Mouse (Mus musculus): ENCODE results near the gene Ndufv2. TPM values are rescaled to one million over a fixed set of nuclear protein-coding genes. Genes with fewer than 3 reads are reported as not detected.

The Ndufv2 gene
- polyA plus RNA-seq, 1 experiment from 2014 or later, result 349 TPM

DNA sequence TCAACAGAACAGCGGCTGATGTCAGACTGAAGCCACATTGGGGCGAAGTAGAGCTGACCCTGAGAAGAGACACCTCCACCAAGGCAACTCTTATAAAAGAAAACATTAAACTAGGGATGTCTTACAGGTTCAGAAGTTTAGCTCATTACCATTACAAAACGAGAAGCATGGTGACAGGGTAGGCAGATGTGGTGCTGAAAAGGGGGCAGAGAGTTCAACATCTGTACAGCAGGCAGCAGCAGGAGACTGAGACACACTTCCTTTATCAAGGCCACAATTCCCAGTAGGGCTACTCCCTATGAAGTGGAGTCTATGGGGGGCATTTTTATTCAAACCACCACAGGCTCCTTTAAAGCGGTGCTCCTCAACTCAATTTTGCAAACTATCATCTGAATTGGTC, 6.8 kb upstream of the Ndufv2 start:
- ATAC-seq, result no peak
- no peaks in the 10 kb centered on the region for H3K9me3 ChIP-seq
- H3K4me3 ChIP-seq (replicated peaks), result no peak overlapping the region
- 78% methylated on average over 4 of the region's 4 CpGs for WGBS
- no peak overlapping the region for H3K9ac ChIP-seq (replicated peaks)
- no peaks in the 10 kb centered on the region for H3K36me3 ChIP-seq
- H3K27ac ChIP-seq, result no peak overlapping the region
- no peak overlapping the region for H3K4me2 ChIP-seq (replicated peaks)
- H3K4me1 ChIP-seq (replicated peaks), result peaks cover 16% of the 10 kb centered on the region
- H3K27me3 ChIP-seq, result no peaks in the 10 kb centered on the region

DNA sequence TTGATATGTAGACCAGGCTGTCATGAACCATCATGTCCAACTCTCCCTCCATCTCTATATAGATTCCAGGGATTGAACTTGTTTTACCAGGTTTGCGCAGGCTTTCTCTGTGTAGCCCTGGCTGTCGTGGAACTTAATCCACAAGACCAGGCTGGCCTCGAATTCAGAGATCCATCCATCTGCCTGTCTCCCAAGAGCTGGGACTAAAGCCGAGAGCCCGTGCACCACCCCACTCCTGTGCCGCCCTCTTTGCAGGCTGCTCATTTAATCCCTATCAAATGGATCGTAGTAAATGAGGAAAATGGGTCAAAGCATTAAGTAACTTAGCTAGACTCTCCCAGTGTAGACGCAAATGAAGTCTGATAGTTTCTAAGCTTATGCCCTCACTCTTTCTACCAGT, 6.1 kb upstream of the Ndufv2 start:
- no peaks in the 10 kb centered on the region for H3K27me3 ChIP-seq
- 70% methylated on average over 8 of the region's 8 CpGs for WGBS
- no peak overlapping the region for H3K27ac ChIP-seq
- no peaks in the 10 kb centered on the region for H3K36me3 ChIP-seq
- H3K9ac ChIP-seq (replicated peaks), result no peak overlapping the region
- H3K9me3 ChIP-seq, result no peaks in the 10 kb centered on the region
- H3K4me2 ChIP-seq (replicated peaks), result no peak overlapping the region
- no peak overlapping the region for H3K4me3 ChIP-seq (replicated peaks)
- H3K4me1 ChIP-seq (replicated peaks), result peaks cover 12% of the 10 kb centered on the region
- no peak for ATAC-seq

- Histone ChIP-seq H3K4me3 (replicated peaks) (no peak overlapping the region), H3K9me3 (no peaks in the 10 kb centered on the region), H3K4me1 (replicated peaks) (peaks cover 10% of the 10 kb centered on the region), H3K4me2 (replicated peaks) (no peak overlapping the region), H3K27me3 (no peaks in the 10 kb centered on the region), H3K36me3 (no peaks in the 10 kb centered on the region), H3K27ac (no peak overlapping the region), H3K9ac (replicated peaks) (no peak overlapping the region)
- no peak for ATAC-seq
- WGBS, result 56% methylated on average over 10 of the region's 10 CpGs
Observed at GRCm38 (mm10) chr17:66106601-66107267, 5.4 kb upstream of the Ndufv2 start.

GRCm38 (mm10) chr17:66104076-66104475, 2.7 kb upstream of the Ndufv2 start:
- Histone ChIP-seq H3K27ac (no peak overlapping the region), H3K9me3 (no peaks in the 10 kb centered on the region), H3K4me1 (replicated peaks) (peaks cover 18% of the 10 kb centered on the region), H3K4me2 (replicated peaks) (no peak overlapping the region), H3K36me3 (no peaks in the 10 kb centered on the region), H3K9ac (replicated peaks) (no peak overlapping the region), H3K4me3 (replicated peaks) (no peak overlapping the region), H3K27me3 (no peaks in the 10 kb centered on the region)
- ATAC-seq, result no peak
- WGBS, result 80% methylated on average over 7 of the region's 7 CpGs

DNA sequence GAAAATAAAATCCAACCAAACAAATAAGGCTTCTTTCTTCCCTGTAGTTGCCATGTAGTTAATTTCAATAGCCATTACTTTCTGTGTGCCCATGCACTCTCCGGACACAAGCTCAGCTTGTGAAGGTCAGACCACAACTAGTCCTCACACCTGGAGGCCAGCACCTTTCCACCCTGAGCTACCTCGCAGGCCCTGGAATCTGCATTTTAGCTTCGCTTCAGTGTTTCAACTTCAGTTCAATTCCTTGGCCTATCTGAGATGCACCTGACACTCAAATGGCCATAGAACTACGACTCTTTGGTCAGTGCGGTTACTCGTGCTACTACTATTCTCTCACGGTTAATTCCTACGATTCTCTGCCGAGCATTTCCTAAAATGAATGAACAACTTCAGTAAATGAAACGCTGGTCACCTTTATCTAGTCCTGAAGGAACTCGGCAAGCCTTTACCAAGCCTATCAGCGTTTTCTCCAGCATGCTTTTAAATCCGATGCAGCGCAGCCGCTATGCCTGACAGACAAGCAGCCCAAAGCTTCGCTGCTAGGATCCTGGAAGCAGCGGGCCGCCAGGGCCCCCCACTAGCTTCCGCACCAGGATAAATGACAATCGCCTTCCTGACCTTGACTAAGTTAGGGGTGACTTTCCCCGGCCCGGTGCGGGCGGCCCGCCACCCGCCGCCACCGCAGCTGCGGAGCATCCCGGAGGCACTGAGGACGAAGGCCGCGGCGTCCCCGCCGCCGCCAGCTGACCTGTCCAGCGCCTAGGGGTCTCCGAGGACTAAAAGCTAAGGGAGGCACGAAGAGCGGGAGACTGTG, 586 bp downstream of the Ndufv2 start:
- Histone ChIP-seq H3K4me1 (replicated peaks) (peaks cover 23% of the 10 kb centered on the region), H3K4me3 (replicated peaks) (peak overlapping the region; percentile 92), H3K36me3 (no peaks in the 10 kb centered on the region), H3K9me3 (no peaks in the 10 kb centered on the region), H3K9ac (replicated peaks) (peak overlapping the region; percentile 96), H3K4me2 (replicated peaks) (peak overlapping the region; percentile 89), H3K27ac (peak overlapping the region; percentile 94), H3K27me3 (no peaks in the 10 kb centered on the region)
- whole genome bisulfite sequencing, result under 1% methylated on average over 41 of the region's 41 CpGs
- no peak for ATAC-seq

DNA sequence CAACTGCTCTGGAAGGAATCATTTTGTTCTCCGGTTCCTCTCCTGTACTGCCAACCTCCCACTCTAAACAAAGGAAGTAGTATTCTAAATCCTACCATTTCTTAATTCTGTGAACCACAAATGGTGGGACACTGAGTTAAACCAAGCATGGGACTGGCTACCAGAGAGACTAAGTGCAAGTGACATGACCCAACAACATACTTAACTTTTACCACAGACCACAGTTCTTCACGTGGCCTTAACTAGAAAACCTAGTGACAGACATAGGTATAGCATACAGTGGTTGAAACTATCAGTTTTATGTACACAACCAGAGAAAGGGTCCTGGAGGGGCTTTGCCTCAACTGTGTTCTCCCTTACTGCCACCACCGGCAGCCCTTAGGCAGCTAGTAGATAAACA, 8.7 kb downstream of the Ndufv2 start:
- Histone ChIP-seq H3K27me3 (no peaks in the 10 kb centered on the region), H3K4me3 (replicated peaks) (no peak overlapping the region), H3K36me3 (peaks cover 12% of the 10 kb centered on the region), H3K9me3 (no peaks in the 10 kb centered on the region), H3K9ac (replicated peaks) (no peak overlapping the region), H3K27ac (no peak overlapping the region), H3K4me1 (replicated peaks) (no peaks in the 10 kb centered on the region), H3K4me2 (replicated peaks) (no peak overlapping the region)
- WGBS, result 88% methylated on average over 3 of the region's 3 CpGs
- ATAC-seq, result no peak

GRCm38 (mm10) chr17:66092065-66092464, 9.3 kb downstream of the Ndufv2 start:
- Histone ChIP-seq H3K4me1 (replicated peaks) (no peaks in the 10 kb centered on the region), H3K9me3 (no peaks in the 10 kb centered on the region), H3K36me3 (peaks cover 16% of the 10 kb centered on the region), H3K27ac (no peak overlapping the region), H3K4me3 (replicated peaks) (no peak overlapping the region), H3K9ac (replicated peaks) (no peak overlapping the region), H3K4me2 (replicated peaks) (no peak overlapping the region), H3K27me3 (no peaks in the 10 kb centered on the region)
- 100% methylated on average over 2 of the region's 2 CpGs for WGBS
- ATAC-seq, result no peak

DNA sequence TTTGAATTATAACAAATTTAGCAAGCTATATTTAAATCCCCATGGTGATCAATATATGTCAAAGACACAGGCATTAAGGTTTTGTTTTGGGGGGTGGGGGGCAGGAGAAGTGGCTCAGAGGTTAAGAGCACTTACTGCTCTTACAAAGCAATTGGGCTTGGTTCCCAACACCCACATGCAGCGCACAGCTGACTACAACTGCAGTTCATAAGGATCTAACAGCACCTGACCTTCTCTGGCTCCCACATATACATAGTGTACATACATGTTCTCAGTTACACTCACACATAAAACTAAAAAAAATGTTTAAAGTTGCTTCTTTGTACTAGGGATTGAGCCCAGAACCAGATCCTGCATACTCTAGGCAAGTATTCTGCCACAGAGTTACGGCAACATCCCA, 10.0 kb downstream of the Ndufv2 start:
- Histone ChIP-seq H3K4me2 (replicated peaks) (no peak overlapping the region), H3K9ac (replicated peaks) (no peak overlapping the region), H3K27ac (no peak overlapping the region), H3K4me1 (replicated peaks) (no peaks in the 10 kb centered on the region), H3K4me3 (replicated peaks) (no peak overlapping the region), H3K9me3 (no peaks in the 10 kb centered on the region), H3K36me3 (peaks cover 22% of the 10 kb centered on the region), H3K27me3 (no peaks in the 10 kb centered on the region)
- no peak for ATAC-seq
- WGBS, result 94% methylated on average over 2 of the region's 2 CpGs

- no peaks in the 10 kb centered on the region for H3K4me1 ChIP-seq (replicated peaks)
- no peaks in the 10 kb centered on the region for H3K9me3 ChIP-seq
- no peak overlapping the region for H3K9ac ChIP-seq (replicated peaks)
- no peak overlapping the region for H3K4me3 ChIP-seq (replicated peaks)
- no peak overlapping the region for H3K27ac ChIP-seq
- no peaks in the 10 kb centered on the region for H3K27me3 ChIP-seq
- H3K36me3 ChIP-seq, result peaks cover 33% of the 10 kb centered on the region
- no peak for ATAC-seq
- H3K4me2 ChIP-seq (replicated peaks), result no peak overlapping the region
Observed at GRCm38 (mm10) chr17:66090251-66090650, 11.1 kb downstream of the Ndufv2 start.

GRCm38 (mm10) chr17:66085038-66085437, 16.3 kb downstream of the Ndufv2 start:
- ATAC-seq, result no peak
- no peak overlapping the region for H3K9ac ChIP-seq (replicated peaks)
- H3K4me3 ChIP-seq (replicated peaks), result no peak overlapping the region
- no peaks in the 10 kb centered on the region for H3K4me1 ChIP-seq (replicated peaks)
- H3K27me3 ChIP-seq, result no peaks in the 10 kb centered on the region
- WGBS, result 93% methylated on average over 1 of the region's 1 CpGs
- no peak overlapping the region for H3K4me2 ChIP-seq (replicated peaks)
- no peak overlapping the region for H3K27ac ChIP-seq
- H3K36me3 ChIP-seq, result peaks cover 50% of the 10 kb centered on the region
- H3K9me3 ChIP-seq, result no peaks in the 10 kb centered on the region

DNA sequence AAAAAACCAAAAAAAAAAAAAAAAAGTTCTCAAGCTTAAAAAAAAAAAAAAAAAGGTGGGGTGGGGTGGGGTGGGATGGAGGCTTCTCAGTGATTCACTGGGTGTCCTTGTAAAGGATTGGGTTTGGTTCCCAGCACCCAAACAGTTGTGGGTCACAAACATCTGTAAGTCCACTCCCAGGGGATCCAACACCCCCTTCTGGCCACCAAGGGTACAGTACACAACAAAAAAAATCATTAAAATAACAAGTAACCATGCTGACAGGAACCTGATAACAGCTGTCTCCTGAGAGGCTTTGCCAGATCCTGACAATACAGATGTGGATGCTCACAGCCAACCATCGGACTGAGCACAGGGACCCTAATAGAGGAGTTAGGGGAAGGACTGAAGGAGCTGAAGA, 16.9 kb downstream of the Ndufv2 start:
- H3K4me2 ChIP-seq (replicated peaks), result no peak overlapping the region
- no peak overlapping the region for H3K27ac ChIP-seq
- H3K36me3 ChIP-seq, result peaks cover 55% of the 10 kb centered on the region
- no peak overlapping the region for H3K9ac ChIP-seq (replicated peaks)
- no peaks in the 10 kb centered on the region for H3K27me3 ChIP-seq
- 93% methylated on average over 1 of the region's 1 CpGs for WGBS
- no peaks in the 10 kb centered on the region for H3K4me1 ChIP-seq (replicated peaks)
- no peaks in the 10 kb centered on the region for H3K9me3 ChIP-seq
- no peak overlapping the region for H3K4me3 ChIP-seq (replicated peaks)
- no peak for ATAC-seq

- WGBS, result 1% methylated on average over 23 of the region's 23 CpGs
- Histone ChIP-seq H3K27ac (peak overlapping the region; percentile 97), H3K9ac (replicated peaks) (peak overlapping the region; percentile 88), H3K27me3 (no peaks in the 10 kb centered on the region), H3K9me3 (no peaks in the 10 kb centered on the region), H3K4me1 (replicated peaks) (peaks cover 28% of the 10 kb centered on the region), H3K4me2 (replicated peaks) (peak overlapping the region; percentile 73), H3K4me3 (replicated peaks) (peak overlapping the region; percentile 94), H3K36me3 (peaks cover 27% of the 10 kb centered on the region)
- ATAC-seq, result peak; percentile 84
Observed at GRCm38 (mm10) chr17:66077437-66077850, 23.9 kb downstream of the Ndufv2 start.
